Mouse (Mus musculus): ENCODE measurements around the gene Pik3cg. TPM values are rescaled to one million over a fixed set of nuclear protein-coding genes. Genes with fewer than 3 reads are reported as not detected.

The Pik3cg gene
- polyA plus RNA-seq, 1 experiment from 2014 or later: 3.9 TPM

DNA sequence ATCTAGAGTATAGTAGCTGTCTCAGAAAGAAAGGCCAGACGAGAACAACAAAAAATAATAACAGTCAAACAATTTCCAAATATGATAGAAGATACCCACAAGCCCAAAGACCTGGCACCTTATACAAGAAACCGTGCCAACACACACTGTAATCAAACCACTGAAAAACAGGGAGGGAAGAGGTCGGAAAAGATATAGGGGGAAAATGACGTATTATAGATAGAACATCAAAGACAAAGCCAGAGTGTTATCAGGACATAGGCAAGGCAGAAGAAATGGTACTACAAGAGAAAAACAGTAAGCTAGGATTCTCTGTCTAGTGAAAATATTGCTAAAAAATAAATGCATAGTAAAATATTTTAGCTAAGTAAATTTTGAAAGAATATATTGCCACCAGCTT, 10.4 kb downstream of the Pik3cg start:
- Histone ChIP-seq H3K9ac (replicated peaks; ENCODE audit: low read depth, low read length) (no peak overlapping the region), H3K27me3 (ENCODE audit: control insufficient read depth, insufficient read depth, low read length) (no peaks in the 10 kb centered on the region), H3K4me2 (replicated peaks; ENCODE audit: low read depth, low read length) (no peak overlapping the region), H3K4me3 (ENCODE audit: low read depth, low read length) (no peak overlapping the region), H3K36me3 (ENCODE audit: control insufficient read depth, insufficient read depth, low read length) (no peaks in the 10 kb centered on the region), H3K27ac (ENCODE audit: low read length) (no peak overlapping the region), H3K9me3 (ENCODE audit: control insufficient read depth, low read depth, low read length) (no peaks in the 10 kb centered on the region), H3K4me1 (ENCODE audit: control insufficient read depth, insufficient read depth, low read length) (no peaks in the 10 kb centered on the region)
- WGBS: 85% methylated on average over 4 of the region's 4 CpGs
- ATAC-seq (ENCODE audit: insufficient number of reproducible peaks, insufficient read depth, low FRiP score, low read depth): no peak

GRCm38 (mm10) chr12:32195000-32195399, 13.5 kb downstream of the Pik3cg start:
- Histone ChIP-seq H3K9ac (replicated peaks; ENCODE audit: low read depth, low read length) (no peak overlapping the region), H3K4me3 (ENCODE audit: low read depth, low read length) (no peak overlapping the region), H3K27ac (ENCODE audit: low read length) (no peak overlapping the region), H3K36me3 (ENCODE audit: control insufficient read depth, insufficient read depth, low read length) (no peaks in the 10 kb centered on the region), H3K9me3 (ENCODE audit: control insufficient read depth, low read depth, low read length) (no peaks in the 10 kb centered on the region), H3K4me2 (replicated peaks; ENCODE audit: low read depth, low read length) (no peak overlapping the region), H3K4me1 (ENCODE audit: control insufficient read depth, insufficient read depth, low read length) (no peaks in the 10 kb centered on the region), H3K27me3 (ENCODE audit: control insufficient read depth, insufficient read depth, low read length) (no peaks in the 10 kb centered on the region)
- WGBS: 92% methylated on average over 4 of the region's 4 CpGs
- ATAC-seq (ENCODE audit: insufficient number of reproducible peaks, insufficient read depth, low FRiP score, low read depth): no peak

DNA sequence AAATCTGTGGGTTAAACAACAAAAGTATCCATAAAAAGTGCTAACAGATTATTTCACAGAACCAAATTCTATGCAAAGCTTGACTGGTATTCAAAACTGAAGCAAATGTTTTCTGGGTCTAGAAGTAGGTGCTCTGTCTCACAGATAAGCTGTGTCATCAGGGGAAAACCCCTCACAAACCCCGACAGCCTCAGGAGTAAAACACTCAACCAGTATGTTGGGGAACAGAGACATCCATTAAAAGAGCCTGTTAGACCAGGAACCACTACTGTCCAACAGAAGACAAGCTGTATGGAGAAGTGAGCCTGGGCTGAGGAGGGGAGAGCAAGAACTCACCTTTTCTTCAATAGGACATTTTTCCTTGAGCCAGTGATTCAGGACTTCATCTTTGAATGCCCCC, 14.1 kb downstream of the Pik3cg start:
- 70% methylated on average over 1 of the region's 1 CpGs for WGBS
- no peak overlapping the region for H3K4me3 ChIP-seq (ENCODE audit: low read depth, low read length)
- no peak for ATAC-seq (ENCODE audit: insufficient number of reproducible peaks, insufficient read depth, low FRiP score, low read depth)

DNA sequence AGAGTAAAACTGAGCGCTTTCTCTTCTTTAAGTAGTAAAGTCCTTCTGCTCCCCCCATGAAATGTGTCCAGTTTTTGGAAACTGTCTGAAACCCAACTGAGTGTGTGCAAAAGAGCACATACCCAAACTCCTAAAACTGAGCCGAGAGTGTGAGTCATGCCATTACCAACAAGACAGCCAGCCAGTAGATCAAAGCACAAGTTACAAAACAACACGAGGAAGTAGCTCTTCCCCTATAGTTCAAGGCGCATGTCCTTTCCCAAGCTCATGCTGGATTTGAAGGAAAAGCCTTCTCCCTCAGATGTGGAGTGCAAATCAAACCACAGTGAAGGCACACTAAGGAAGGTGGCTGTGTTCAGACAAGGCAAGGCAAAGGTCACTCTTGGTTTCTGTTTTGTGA, 17.5 kb downstream of the Pik3cg start:
- WGBS: 74% methylated on average over 4 of the region's 4 CpGs
- no peak for ATAC-seq (ENCODE audit: insufficient number of reproducible peaks, insufficient read depth, low FRiP score, low read depth)
- no peak overlapping the region for H3K27ac ChIP-seq (ENCODE audit: low read length)

More for the DNA sequence above, 14.1 kb downstream of the Pik3cg start:
- Histone ChIP-seq H3K36me3 (ENCODE audit: control insufficient read depth, insufficient read depth, low read length) (no peaks in the 10 kb centered on the region), H3K4me2 (replicated peaks; ENCODE audit: low read depth, low read length) (no peak overlapping the region), H3K9me3 (ENCODE audit: control insufficient read depth, low read depth, low read length) (no peaks in the 10 kb centered on the region), H3K9ac (replicated peaks; ENCODE audit: low read depth, low read length) (no peak overlapping the region), H3K27ac (ENCODE audit: low read length) (no peak overlapping the region), H3K27me3 (ENCODE audit: control insufficient read depth, insufficient read depth, low read length) (no peaks in the 10 kb centered on the region), H3K4me1 (ENCODE audit: control insufficient read depth, insufficient read depth, low read length) (no peaks in the 10 kb centered on the region)

GRCm38 (mm10) chr12:32187668-32188236, 20.7 kb downstream of the Pik3cg start:
- H3K4me3 ChIP-seq (ENCODE audit: low read depth, low read length): no peak overlapping the region
- no peak overlapping the region for H3K4me2 ChIP-seq (replicated peaks; ENCODE audit: low read depth, low read length)
- no peaks in the 10 kb centered on the region for H3K36me3 ChIP-seq (ENCODE audit: control insufficient read depth, insufficient read depth, low read length)
- no peak overlapping the region for H3K9ac ChIP-seq (replicated peaks; ENCODE audit: low read depth, low read length)
- WGBS: 47% methylated on average over 5 of the region's 5 CpGs
- no peaks in the 10 kb centered on the region for H3K9me3 ChIP-seq (ENCODE audit: control insufficient read depth, low read depth, low read length)
- H3K4me1 ChIP-seq (ENCODE audit: control insufficient read depth, insufficient read depth, low read length): no peaks in the 10 kb centered on the region
- ATAC-seq (ENCODE audit: insufficient number of reproducible peaks, insufficient read depth, low FRiP score, low read depth): no peak
- H3K27me3 ChIP-seq (ENCODE audit: control insufficient read depth, insufficient read depth, low read length): no peaks in the 10 kb centered on the region
- H3K27ac ChIP-seq (ENCODE audit: low read length): no peak overlapping the region

More for the DNA sequence above, 17.5 kb downstream of the Pik3cg start:
- Histone ChIP-seq H3K4me1 (ENCODE audit: control insufficient read depth, insufficient read depth, low read length) (no peaks in the 10 kb centered on the region), H3K4me2 (replicated peaks; ENCODE audit: low read depth, low read length) (no peak overlapping the region), H3K9ac (replicated peaks; ENCODE audit: low read depth, low read length) (no peak overlapping the region), H3K27me3 (ENCODE audit: control insufficient read depth, insufficient read depth, low read length) (no peaks in the 10 kb centered on the region), H3K4me3 (ENCODE audit: low read depth, low read length) (no peak overlapping the region), H3K36me3 (ENCODE audit: control insufficient read depth, insufficient read depth, low read length) (no peaks in the 10 kb centered on the region), H3K9me3 (ENCODE audit: control insufficient read depth, low read depth, low read length) (no peaks in the 10 kb centered on the region)

- Histone ChIP-seq H3K27me3 (ENCODE audit: control insufficient read depth, insufficient read depth, low read length) (no peaks in the 10 kb centered on the region), H3K9me3 (ENCODE audit: control insufficient read depth, low read depth, low read length) (no peaks in the 10 kb centered on the region), H3K27ac (ENCODE audit: low read length) (no peak overlapping the region), H3K9ac (replicated peaks; ENCODE audit: low read depth, low read length) (no peak overlapping the region), H3K4me3 (ENCODE audit: low read depth, low read length) (no peak overlapping the region), H3K4me2 (replicated peaks; ENCODE audit: low read depth, low read length) (no peak overlapping the region), H3K4me1 (ENCODE audit: control insufficient read depth, insufficient read depth, low read length) (no peaks in the 10 kb centered on the region), H3K36me3 (ENCODE audit: control insufficient read depth, insufficient read depth, low read length) (no peaks in the 10 kb centered on the region)
- 73% methylated on average over 6 of the region's 6 CpGs for WGBS
- no peak for ATAC-seq (ENCODE audit: insufficient number of reproducible peaks, insufficient read depth, low FRiP score, low read depth)
Observed at GRCm38 (mm10) chr12:32186627-32187255, 21.7 kb downstream of the Pik3cg start.

DNA sequence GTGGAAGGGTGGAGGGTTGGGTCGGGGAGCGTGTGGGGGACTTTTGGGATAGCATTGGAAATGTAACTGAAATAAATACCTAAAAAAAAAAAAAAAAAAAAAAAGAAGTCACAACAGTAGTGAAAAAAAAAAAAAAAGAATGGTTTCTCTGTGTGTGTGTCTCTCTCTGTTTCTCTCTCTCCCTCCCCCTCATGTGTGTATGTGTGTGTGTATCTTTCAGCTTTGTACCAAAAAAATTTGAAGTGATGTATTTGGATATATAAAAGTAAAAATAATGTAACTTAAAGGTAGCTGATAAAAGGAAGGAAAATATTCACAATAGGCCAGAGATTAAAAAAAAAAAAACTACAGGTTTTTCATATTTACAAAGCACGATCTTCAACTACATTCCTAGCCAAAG, 23.6 kb downstream of the Pik3cg start:
- Histone ChIP-seq H3K27ac (ENCODE audit: low read length) (no peak overlapping the region), H3K4me1 (ENCODE audit: control insufficient read depth, insufficient read depth, low read length) (no peaks in the 10 kb centered on the region), H3K4me3 (ENCODE audit: low read depth, low read length) (no peak overlapping the region), H3K4me2 (replicated peaks; ENCODE audit: low read depth, low read length) (no peak overlapping the region), H3K9me3 (ENCODE audit: control insufficient read depth, low read depth, low read length) (no peaks in the 10 kb centered on the region), H3K9ac (replicated peaks; ENCODE audit: low read depth, low read length) (no peak overlapping the region), H3K27me3 (ENCODE audit: control insufficient read depth, insufficient read depth, low read length) (no peaks in the 10 kb centered on the region), H3K36me3 (ENCODE audit: control insufficient read depth, insufficient read depth, low read length) (no peaks in the 10 kb centered on the region)
- ATAC-seq (ENCODE audit: insufficient number of reproducible peaks, insufficient read depth, low FRiP score, low read depth): no peak
- 92% methylated on average over 3 of the region's 3 CpGs for WGBS

DNA sequence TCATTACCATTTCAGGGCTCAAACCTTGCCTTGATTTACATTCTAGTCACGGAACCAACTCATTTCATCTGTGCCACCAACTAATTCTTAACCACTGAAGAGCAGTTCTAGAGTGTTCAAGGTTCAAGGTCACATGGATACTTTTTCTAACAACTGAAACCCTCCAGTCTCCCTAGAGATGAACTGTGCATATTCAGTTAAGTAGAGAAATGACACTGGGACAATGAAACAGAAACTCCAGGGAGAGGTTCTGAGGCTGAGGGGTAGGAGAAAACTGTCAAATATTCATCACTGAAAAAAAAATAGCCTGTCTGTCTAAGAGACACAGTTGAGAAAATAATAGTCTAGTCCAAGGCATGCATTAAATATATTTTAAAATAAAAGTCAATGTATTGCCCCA, 24.9 kb downstream of the Pik3cg start:
- Histone ChIP-seq H3K36me3 (ENCODE audit: control insufficient read depth, insufficient read depth, low read length) (no peaks in the 10 kb centered on the region), H3K27me3 (ENCODE audit: control insufficient read depth, insufficient read depth, low read length) (no peaks in the 10 kb centered on the region), H3K9ac (replicated peaks; ENCODE audit: low read depth, low read length) (no peak overlapping the region), H3K4me2 (replicated peaks; ENCODE audit: low read depth, low read length) (no peak overlapping the region), H3K27ac (ENCODE audit: low read length) (no peak overlapping the region), H3K4me3 (ENCODE audit: low read depth, low read length) (no peak overlapping the region), H3K4me1 (ENCODE audit: control insufficient read depth, insufficient read depth, low read length) (no peaks in the 10 kb centered on the region), H3K9me3 (ENCODE audit: control insufficient read depth, low read depth, low read length) (no peaks in the 10 kb centered on the region)
- no peak for ATAC-seq (ENCODE audit: insufficient number of reproducible peaks, insufficient read depth, low FRiP score, low read depth)
- WGBS: 84% methylated on average over 1 of the region's 1 CpGs
